Mouse (Mus musculus) cerebellum, adult (tissue): ENCODE data around the gene Tctn3.
"Not testable (repeated sequence)": the region's sequence is repeated elsewhere in the genome, so short reads cannot be mapped to it uniquely, and the experiment has no call there.

ENCODE experiments used
- ATAC-seq: cut with Nextera tagmentation; 2 replicates; pipeline ENCODE4 v1.9.2; 2017; ENCODE audit warnings: mild to moderate bottlenecking, moderate library complexity, mixed read lengths; ENCODE audit not compliant: insufficient number of reproducible peaks, low FRiP score, low TSS enrichment

Tctn3 gene

GRCm38 (mm10) chr19:40628950-40629349 lies 16.9 kb upstream of the Tctn3 start:
- no peak for ATAC-seq

GRCm38 (mm10) chr19:40625935-40626334 lies 13.9 kb upstream of the Tctn3 start:
- ATAC-seq = no peak

GRCm38 (mm10) chr19:40621616-40622015 lies 9.6 kb upstream of the Tctn3 start:
- ATAC-seq = not testable (repeated sequence)

- ATAC-seq = no peak
These were observed 4.0 kb upstream of the Tctn3 start for GRCm38 (mm10) chr19:40616021-40616420.

- no peak for ATAC-seq
These were observed 2.8 kb upstream of the Tctn3 start for GRCm38 (mm10) chr19:40614811-40615210.

- no peak for ATAC-seq
These were observed 4.4 kb downstream of the Tctn3 start for GRCm38 (mm10) chr19:40607676-40608075.

- ATAC-seq = no peak
These were observed 6.8 kb downstream of the Tctn3 start for GRCm38 (mm10) chr19:40605189-40605588.

GRCm38 (mm10) chr19:40601870-40602269 lies 10.2 kb downstream of the Tctn3 start:
- no peak for ATAC-seq

GRCm38 (mm10) chr19:40600846-40601245 lies 11.2 kb downstream of the Tctn3 start:
- ATAC-seq = not testable (repeated sequence)

GRCm38 (mm10) chr19:40595831-40596230 lies 16.2 kb downstream of the Tctn3 start:
- ATAC-seq = no peak

GRCm38 (mm10) chr19:40595231-40595630 lies 16.8 kb downstream of the Tctn3 start:
- ATAC-seq = no peak

- no peak for ATAC-seq
These were observed 22.5 kb downstream of the Tctn3 start for GRCm38 (mm10) chr19:40589530-40589880.

- peak; percentile 39; the same call in 1 of the 2 replicates for ATAC-seq
These were observed 23.0 kb downstream of the Tctn3 start for GRCm38 (mm10) chr19:40588847-40589529.

GRCm38 (mm10) chr19:40588293-40588654 lies 23.8 kb downstream of the Tctn3 start, which contains the start of gene Aldh18a1:
Aldh18a1 (minus strand) TSS chr19:40588463.
- ATAC-seq = peak; percentile 85

GRCm38 (mm10) chr19:40587491-40588292 lies 24.3 kb downstream of the Tctn3 start:
- peak; percentile 77 for ATAC-seq

GRCm38 (mm10) chr19:40586908-40587307 lies 25.1 kb downstream of the Tctn3 start:
- no peak for ATAC-seq

- ATAC-seq = no peak
These were observed 30.4 kb downstream of the Tctn3 start for GRCm38 (mm10) chr19:40581662-40582061.

- ATAC-seq = no peak
These were observed 31.1 kb downstream of the Tctn3 start for GRCm38 (mm10) chr19:40580902-40581301.

GRCm38 (mm10) chr19:40575438-40575837 lies 36.6 kb downstream of the Tctn3 start:
- no peak for ATAC-seq

GRCm38 (mm10) chr19:40570726-40571125 lies 41.3 kb downstream of the Tctn3 start:
- ATAC-seq = no peak

GRCm38 (mm10) chr19:40567616-40568015 lies 44.4 kb downstream of the Tctn3 start:
- ATAC-seq = no peak
